Mouse (Mus musculus) thymus, adult 2 months (tissue): Measurements from ENCODE around the gene Ctcf. TPM values are rescaled to one million over a fixed set of nuclear protein-coding genes. Genes with fewer than 3 reads are reported as not detected.
A peak's percentile ranks its signal among the peaks of the same experiment; 100 is the strongest.

Experiments used
- DNase-seq: peaks from one replicate; pipeline ENCODE4 v3.0.0; 2021
- H3K27ac ChIP-seq: fragments of 200-500 bp; 2 replicates; pipeline ENCODE4 v1.5.1; 2012; ENCODE audit warnings: low read length, control low read depth; ENCODE audit not compliant: control insufficient read depth, insufficient read depth
- H3K27me3 ChIP-seq: fragments of 200-500 bp; 2 replicates; pipeline ENCODE4 v1.6.1; 2012; ENCODE audit warnings: mild to moderate bottlenecking, low read length, moderate library complexity, mixed read lengths; ENCODE audit not compliant: control insufficient read depth, insufficient read depth
- H3K36me3 ChIP-seq: fragments of 200-500 bp; 2 replicates; pipeline ENCODE4 v1.6.1; 2012; ENCODE audit warnings: mild to moderate bottlenecking, low read length, moderate library complexity; ENCODE audit not compliant: control insufficient read depth, insufficient read depth
- H3K4me1 ChIP-seq: fragments of 200-500 bp; replicated peaks from 2 replicates; pipeline ENCODE4 v1.6.1; 2012; ENCODE audit warnings: low read length; ENCODE audit not compliant: control insufficient read depth, insufficient read depth
- H3K4me3 ChIP-seq: fragments of 200-500 bp; 2 replicates; pipeline ENCODE4 v1.5.1; 2012; ENCODE audit warnings: mild to moderate bottlenecking, low read length, control low read depth, moderate library complexity; ENCODE audit not compliant: control insufficient read depth, insufficient read depth
- CTCF ChIP-seq: fragments of 200-500 bp; IDR thresholded peaks from 2 replicates; pipeline ENCODE4 v1.5.1; 2012; ENCODE audit warnings: mild to moderate bottlenecking, control low read depth, low read length, moderate library complexity, borderline replicate concordance; ENCODE audit not compliant: control insufficient read depth, poor library complexity, insufficient read depth; ENCODE audit errors: extremely low read depth
- POLR2A ChIP-seq: fragments of 200-500 bp; IDR thresholded peaks from 2 replicates; pipeline ENCODE4 v1.6.1; 2012; ENCODE audit warnings: mild to moderate bottlenecking, low read length, control low read depth, moderate library complexity; ENCODE audit not compliant: control insufficient read depth, poor library complexity, insufficient read depth; ENCODE audit errors: extremely low read depth
- WGBS: fragments of 180-500 bp; shearing (Covaris S2); methylation state at CpG from one replicate; pipeline ENCODE4 v1.1.7; 2018; 5-methylcytosine and 5-hydroxymethylcytosine counted together
- polyA plus RNA-seq: library from polyadenylated mRNA; depleted of rRNA; stranded (reverse); fragments of >200 nt; gene quantifications from 2 replicates; pipeline ENCODE4 v1.2.3, GENCODE M21; 2012

The Ctcf gene
- polyA plus RNA-seq, 1 experiment: 67.0 TPM

GRCm38 (mm10) chr8:105702731-105703415 lies 66.5 kb downstream of the Ctcf start:
- TF ChIP-seq POLR2A: no peak
- no peak for TF ChIP-seq CTCF
- Histone ChIP-seq H3K27ac (no peak overlapping the region), H3K4me3 (no peak overlapping the region), H3K4me1 (peaks cover 29% of the 10 kb centered on the region), H3K27me3 (no peaks in the 10 kb centered on the region), H3K36me3 (peaks cover 4% of the 10 kb centered on the region; the same call in 1 of the 2 replicates)
- DNase-seq: no peak
- 96% methylated on average over 24 of the region's 24 CpGs for WGBS

GRCm38 (mm10) chr8:105704146-105704812 lies 67.9 kb downstream of the Ctcf start:
- TF ChIP-seq CTCF (no peak), POLR2A (no peak)
- DNase-seq: no peak
- peaks cover 29% of the 10 kb centered on the region for H3K4me1 ChIP-seq
- H3K36me3 ChIP-seq: no peaks in the 10 kb centered on the region; the same call in 1 of the 2 replicates
- H3K27me3 ChIP-seq: no peaks in the 10 kb centered on the region
- WGBS: 98% methylated on average over 34 of the region's 34 CpGs
- H3K27ac ChIP-seq: no peak overlapping the region
- no peak overlapping the region for H3K4me3 ChIP-seq

DNA sequence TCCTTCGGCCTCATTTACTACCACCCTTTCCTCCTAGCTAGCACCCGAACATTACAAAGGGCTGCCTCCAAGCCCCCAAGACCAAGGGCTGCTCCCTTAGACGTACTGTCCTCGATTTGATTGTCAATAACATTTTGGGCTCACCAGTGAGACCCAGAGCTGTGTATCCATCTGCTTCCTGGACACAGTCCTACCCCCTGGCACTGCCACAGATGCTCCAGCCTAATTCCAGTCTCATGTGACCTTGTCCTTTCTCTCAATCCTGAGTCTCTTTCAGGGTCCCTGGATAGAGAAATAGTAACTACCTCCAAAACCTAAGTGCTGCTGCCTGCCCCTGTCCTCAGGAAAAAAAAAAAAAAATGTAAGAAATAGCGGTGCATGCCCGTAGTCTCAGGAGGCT lies 68.6 kb downstream of the Ctcf start:
- Histone ChIP-seq H3K36me3 (no peaks in the 10 kb centered on the region; the same call in 1 of the 2 replicates), H3K27ac (no peak overlapping the region), H3K27me3 (no peaks in the 10 kb centered on the region), H3K4me3 (no peak overlapping the region), H3K4me1 (peaks cover 22% of the 10 kb centered on the region)
- no peak for DNase-seq
- TF ChIP-seq CTCF (no peak), POLR2A (no peak)
- WGBS: 96% methylated on average over 6 of the region's 6 CpGs

DNA sequence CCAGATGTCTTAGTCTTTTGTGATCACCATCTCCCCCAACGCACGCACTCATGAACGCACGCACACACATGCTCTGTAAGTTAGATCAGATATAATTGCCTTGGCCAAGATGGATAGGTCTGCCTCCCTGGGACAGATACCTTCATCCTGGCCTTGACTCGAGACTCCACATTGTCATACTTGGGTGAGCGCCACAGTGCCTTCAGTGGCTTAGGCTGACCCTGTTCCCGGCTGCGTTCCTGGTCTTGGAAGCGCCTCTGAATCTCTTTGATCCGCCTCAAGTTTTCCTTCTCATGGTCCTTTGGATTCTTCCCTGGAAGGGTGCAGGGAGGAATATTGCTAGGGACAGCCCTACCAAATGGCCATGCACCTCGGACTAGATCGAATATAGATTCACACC lies 70.1 kb downstream of the Ctcf start:
- Histone ChIP-seq H3K36me3 (no peaks in the 10 kb centered on the region; the same call in 1 of the 2 replicates), H3K27ac (no peak overlapping the region), H3K4me1 (peaks cover 16% of the 10 kb centered on the region), H3K4me3 (no peak overlapping the region), H3K27me3 (no peaks in the 10 kb centered on the region)
- 96% methylated on average over 12 of the region's 12 CpGs for WGBS
- DNase-seq: no peak
- TF ChIP-seq POLR2A (no peak), CTCF (no peak)

- H3K4me1 ChIP-seq: peaks cover 9% of the 10 kb centered on the region; the same call in 1 of the 2 replicates
- TF ChIP-seq POLR2A (0 out of 2 replicates have a peak, but pooled peaks have one; percentile 18), CTCF (no peak)
- WGBS: 1% methylated on average over 55 of the region's 55 CpGs
- H3K27me3 ChIP-seq: no peaks in the 10 kb centered on the region
- DNase-seq: peak; percentile 91
- H3K27ac ChIP-seq: no peak within 1 kb of the TSS
- no peaks in the 10 kb centered on the region; the same call in 1 of the 2 replicates for H3K36me3 ChIP-seq
- H3K4me3 ChIP-seq: peak within 1 kb of the TSS; percentile 66
Measured at GRCm38 (mm10) chr8:105707498-105708403, 71.4 kb downstream of the Ctcf start, which contains the start of the genes 4933405L10Rik and Enkd1. Gene 4933405L10Rik (plus strand): TSS chr8:105707655. Gene Enkd1 (minus strand): TSS chr8:105708210.

GRCm38 (mm10) chr8:105708675-105709074 lies 72.3 kb downstream of the Ctcf start:
- H3K4me3 ChIP-seq: no peak overlapping the region
- H3K27me3 ChIP-seq: no peaks in the 10 kb centered on the region
- H3K36me3 ChIP-seq: no peaks in the 10 kb centered on the region; the same call in 1 of the 2 replicates
- no peak for DNase-seq
- H3K4me1 ChIP-seq: peaks cover 9% of the 10 kb centered on the region; the same call in 1 of the 2 replicates
- TF ChIP-seq POLR2A (no peak), CTCF (no peak)
- 98% methylated on average over 8 of the region's 8 CpGs for WGBS
- H3K27ac ChIP-seq: no peak overlapping the region
